28 mouse cellular contexts compared by ENCODE assay signal in the genomic region with DNA sequence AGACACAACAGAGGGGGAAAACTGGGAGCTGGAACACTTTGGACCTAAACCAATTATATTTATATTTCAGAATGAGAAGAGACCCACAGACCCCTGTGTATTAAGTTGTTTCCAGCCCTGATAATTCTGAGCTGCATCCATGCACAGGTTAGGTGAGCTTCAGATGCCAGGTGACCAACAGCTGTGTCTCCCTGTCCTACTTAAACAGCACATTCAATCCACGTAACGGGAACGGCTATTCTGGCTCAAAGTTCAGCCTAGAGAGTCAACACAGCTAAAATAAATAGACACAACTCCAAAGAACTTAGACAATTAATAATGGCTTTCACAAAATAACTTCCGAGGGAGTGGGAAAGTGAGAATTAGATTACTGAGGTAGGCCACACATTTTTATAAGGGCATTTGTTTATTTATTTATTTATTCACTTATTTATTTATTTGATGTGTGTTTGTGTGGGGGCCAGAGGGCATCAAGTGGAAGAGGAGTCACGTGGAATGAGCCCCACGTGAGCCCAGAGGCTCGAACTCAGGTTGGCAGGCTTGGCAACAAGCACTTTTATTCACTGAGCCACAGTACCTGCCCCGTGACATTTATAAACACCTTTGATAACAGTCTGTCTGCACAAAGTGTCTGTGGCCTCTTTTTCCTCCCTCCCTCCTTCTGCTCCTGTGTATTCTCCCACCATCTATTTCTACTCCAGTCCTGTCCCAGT. TPM values are rescaled to one million over a fixed set of nuclear protein-coding genes. Genes with fewer than 3 reads are reported as not detected.
DNase-seq lines count a peak whose midpoint lies in the region; ATAC-seq and TF ChIP-seq lines count a peak whose summit lies in the region.
"Had no signal": no experiment of that assay in that cellular context is flagged by ENCODE, and none has a peak within 500 bp of the region (broad histone marks: within the 10 kb centered on the region; RNA-seq: fewer than 3 reads in every experiment).

No protein-coding gene starts in this region.

- no peak overlapping the region for H3K4me2 ChIP-seq in heart, embryonic 12.5 days
- no peak overlapping the region for H3K4me2 ChIP-seq in liver, embryonic 15.5 days
- H3K4me2 ChIP-seq in liver, postnatal 0 days (ENCODE audit: low read depth, low read length): no peak overlapping the region
- H3K4me2 ChIP-seq: embryonic facial prominence, embryonic 13.5 days; embryonic facial prominence, embryonic 15.5 days; forebrain, embryonic 12.5 days had no signal

- no peak for TF ChIP-seq CTCF in liver, postnatal 0 days (IDR thresholded peaks at IDR 0.05; ENCODE audit: low read depth)

- H3K27ac ChIP-seq in heart, embryonic 12.5 days (ENCODE audit: poor library complexity, severe bottlenecking): no peak overlapping the region
- peak overlapping the region; percentile 59; the same call in 1 of the 2 replicates for H3K27ac ChIP-seq in liver, embryonic 15.5 days (replicated peaks)
- H3K27ac ChIP-seq in liver, postnatal 0 days (ENCODE audit: low read depth): peak overlapping the region; percentile 84
- H3K27ac ChIP-seq: embryonic facial prominence, embryonic 13.5 days; embryonic facial prominence, embryonic 15.5 days; forebrain, embryonic 10.5 days; forebrain, embryonic 12.5 days had no signal

- no peak for ATAC-seq in heart, embryonic 12.5 days (ENCODE audit: insufficient number of reproducible peaks, low FRiP score)
- ATAC-seq in liver, embryonic 15.5 days (ENCODE audit: insufficient read depth): peak; percentile 61; the same call in 1 of the 2 replicates
- peak; percentile 89 for ATAC-seq in liver, postnatal 0 days
- ATAC-seq: activated CD4-positive, CD25-positive, alpha-beta regulatory T cell, adult 4 months; CD4-positive, CD25-positive, alpha-beta regulatory T cell, adult 4 months; forebrain, embryonic 14.5 days; forebrain, embryonic 16.5 days; Patski had no signal

- H3K9me3 ChIP-seq in heart, embryonic 12.5 days (replicated peaks): no peaks in the 10 kb centered on the region
- no peaks in the 10 kb centered on the region for H3K9me3 ChIP-seq in liver, embryonic 15.5 days (replicated peaks)
- no peaks in the 10 kb centered on the region for H3K9me3 ChIP-seq in liver, postnatal 0 days (ENCODE audit: low read length)
- H3K9me3 ChIP-seq: embryonic facial prominence, embryonic 15.5 days; forebrain, embryonic 10.5 days; forebrain, embryonic 12.5 days had no signal

- H3K4me3 ChIP-seq in heart, embryonic 12.5 days: no peak overlapping the region
- no peak overlapping the region for H3K4me3 ChIP-seq in liver, embryonic 15.5 days (replicated peaks)
- no peak overlapping the region for H3K4me3 ChIP-seq in liver, postnatal 0 days (ENCODE audit: low read depth, low read length)
- H3K4me3 ChIP-seq: embryonic facial prominence, embryonic 13.5 days; embryonic facial prominence, embryonic 15.5 days; erythroblast, embryonic 14.5 days; forebrain, embryonic 10.5 days; forebrain, embryonic 12.5 days had no signal

- H3K4me1 ChIP-seq in heart, embryonic 12.5 days (replicated peaks): no peaks in the 10 kb centered on the region
- no peaks in the 10 kb centered on the region; the same call in 1 of the 2 replicates for H3K4me1 ChIP-seq in liver, embryonic 15.5 days (replicated peaks)
- H3K4me1 ChIP-seq in liver, postnatal 0 days (ENCODE audit: insufficient read depth): no peaks in the 10 kb centered on the region; the same call in 1 of the 2 replicates
- H3K4me1 ChIP-seq: embryonic facial prominence, embryonic 15.5 days; forebrain, embryonic 10.5 days; forebrain, embryonic 12.5 days had no signal

- no peak overlapping the region for H3K9ac ChIP-seq in heart, embryonic 12.5 days
- H3K9ac ChIP-seq in liver, embryonic 15.5 days: no peak overlapping the region
- H3K9ac ChIP-seq in liver, postnatal 0 days (replicated peaks): no peak overlapping the region
- H3K9ac ChIP-seq: embryonic facial prominence, embryonic 13.5 days; embryonic facial prominence, embryonic 15.5 days; forebrain, embryonic 12.5 days had no signal

- no peaks in the 10 kb centered on the region for H3K36me3 ChIP-seq in heart, embryonic 12.5 days
- no peaks in the 10 kb centered on the region for H3K36me3 ChIP-seq in liver, embryonic 15.5 days (replicated peaks)
- no peaks in the 10 kb centered on the region for H3K36me3 ChIP-seq in liver, postnatal 0 days (replicated peaks; ENCODE audit: insufficient read depth, low read length)
- H3K36me3 ChIP-seq: embryonic facial prominence, embryonic 13.5 days; embryonic facial prominence, embryonic 15.5 days; forebrain, embryonic 10.5 days; forebrain, embryonic 12.5 days; G1E had no signal

- DNase-seq in heart, adult 11 months: peak; percentile 81
- DNase-seq in liver: no peak
- DNase-seq in liver, postnatal 0 days: peak; percentile 46
- DNase-seq in embryo, embryonic 10.5 days (ENCODE audit: low spot score): no peak
- DNase-seq: adrenal gland, adult 8-10 months; adrenal gland, postnatal 14 days; adrenal gland, postnatal 36 days; B cell, adult 2 months; cerebellum, adult 11-12 months; cerebellum, adult 2 months; cerebellum, adult 9-10 months; cerebellum, postnatal 10 days; cerebellum, postnatal 25 days; embryo, embryonic 11 days had no signal

- no peaks in the 10 kb centered on the region for H3K27me3 ChIP-seq in heart, embryonic 12.5 days (replicated peaks)
- no peaks in the 10 kb centered on the region for H3K27me3 ChIP-seq in liver, embryonic 15.5 days
- H3K27me3 ChIP-seq in liver, postnatal 0 days (ENCODE audit: insufficient read depth, low read length): no peaks in the 10 kb centered on the region
- H3K27me3 ChIP-seq: CH12.LX; embryonic facial prominence, embryonic 13.5 days; embryonic facial prominence, embryonic 15.5 days; forebrain, embryonic 12.5 days had no signal

- peak; percentile 64; the same call in 1 of the 2 replicates for TF ChIP-seq EP300 in liver, postnatal 0 days (IDR thresholded peaks at IDR 0.05; ENCODE audit: low read depth)

- 78% methylated on average over 8 of the region's 8 CpGs for WGBS in heart, embryonic 12.5 days
- WGBS in liver, embryonic 15.5 days (ENCODE audit: insufficient replicate concordance): 55% methylated on average over 8 of the region's 8 CpGs
- WGBS in liver, postnatal 0 days (ENCODE audit: insufficient replicate concordance): 56% methylated on average over 8 of the region's 8 CpGs

RNA-seq across cellular contexts. Expression of gene Fam20a, which starts 10.8 kb away (rescaled TPM):
- polyA plus RNA-seq in heart, embryonic 12.5 days (2016; fragmentation: Nextera tagmentation; extraction: Ambion mirVana): 1.2 and 1.4 TPM in 2 replicates
- polyA plus RNA-seq in liver, embryonic 15.5 days (2015; fragmentation: Nextera tagmentation; extraction: Ambion mirVana): 6.7 and 8.6 TPM in 2 replicates
- polyA plus RNA-seq in liver, postnatal 0 days (2015; fragmentation: Nextera tagmentation; extraction: Ambion mirVana): 28.0 and 29.0 TPM in 2 replicates
- polyA plus RNA-seq: erythroblast, embryonic 14.5 days; G1E had no signal

Comparison
In these comparisons a context has a peak if more than half of its experiments do, and no peak if none do; other contexts are left out.
1. DNase-seq: peak in heart, adult 11 months (single experiment) and liver, postnatal 0 days (single experiment); none in liver (single experiment) and embryo, embryonic 10.5 days (single experiment).